Mouse (Mus musculus) limb, embryonic 15.5 days (tissue): ENCODE results near the gene Grin2b. TPM values are rescaled to one million over a fixed set of nuclear protein-coding genes. Genes with fewer than 3 reads are reported as not detected.

Experiments
- microRNA-seq: library from miRNA; unstranded; fragments of <30 nt; microRNA quantifications from one replicate; pipeline ENCODE4, GENCODE M21; 2016
- polyA plus RNA-seq: library from polyadenylated mRNA; unstranded; fragments of >200 nt; fragmentation: Nextera tagmentation; extraction: Ambion mirVana; gene quantifications from 2 replicates; pipeline ENCODE4 v1.2.1, GENCODE M21; 2015

Grin2b gene
- polyA plus RNA-seq, 1 experiment from 2014 or later, result 3.2 TPM

Small RNAs within 50 kb of the gene (microRNA-seq; reads per million reads assigned to microRNA genes)
- not detected for gene Gm22892

Other genes with a start within 250 kb of the Grin2b start
- not detected in 2 replicates for gene Gm8994, start 154.0 kb upstream of the Grin2b start, polyA plus RNA-seq
- gene E330021D16Rik, start 242.1 kb upstream of the Grin2b start, polyA plus RNA-seq, result not detected in 2 replicates